Mouse (Mus musculus) adrenal gland, postnatal 36 days (tissue): ENCODE data around the gene Fstl4. TPM values are rescaled to one million over a fixed set of nuclear protein-coding genes. Genes with fewer than 3 reads are reported as not detected.
"Not testable (repeated sequence)": the region's sequence is repeated elsewhere in the genome, so short reads cannot be mapped to it uniquely, and the experiment has no call there.

Experiments
- DNase-seq, 2 experiments: peaks; one replicate each; pipeline ENCODE4 v3.0.0; 2021; ENCODE audit warnings: mixed read lengths in 1 of 2
- total RNA-seq, 2 experiments: library from RNA; stranded (reverse); gene quantifications; 2 replicates each; pipeline ENCODE4 v1.2.3; 2021

The Fstl4 gene
- total RNA-seq, 2 experiments from 2014 or later, result 0.79 to 1.1 TPM

GRCm38 (mm10) chr11:53087896-53088295 is 323.5 kb downstream of the Fstl4 start:
- not testable (repeated sequence) for DNase-seq

- no peak for DNase-seq
Measured at GRCm38 (mm10) chr11:53091596-53091995, 327.2 kb downstream of the Fstl4 start.

- DNase-seq, result no peak
Measured at GRCm38 (mm10) chr11:53096871-53097270, 332.4 kb downstream of the Fstl4 start.

- DNase-seq, result no peak
Measured at GRCm38 (mm10) chr11:53097331-53097730, 332.9 kb downstream of the Fstl4 start.

GRCm38 (mm10) chr11:53097870-53098269 is 333.4 kb downstream of the Fstl4 start:
- DNase-seq, result no peak

GRCm38 (mm10) chr11:53098780-53099198 is 334.4 kb downstream of the Fstl4 start:
- peak in 1 of 2 experiments; percentile 34 for DNase-seq

GRCm38 (mm10) chr11:53099322-53099721 is 334.9 kb downstream of the Fstl4 start:
- DNase-seq, result no peak

- no peak for DNase-seq
Measured at GRCm38 (mm10) chr11:53101732-53102131, 337.3 kb downstream of the Fstl4 start.

- DNase-seq, result no peak
Measured at GRCm38 (mm10) chr11:53103601-53104325, 339.3 kb downstream of the Fstl4 start.

GRCm38 (mm10) chr11:53107706-53108105 is 343.3 kb downstream of the Fstl4 start:
- DNase-seq, result peak in 1 of 2 experiments; percentile 13

- no peak for DNase-seq
Measured at GRCm38 (mm10) chr11:53108798-53109197, 344.4 kb downstream of the Fstl4 start.

- DNase-seq, result no peak
Measured at GRCm38 (mm10) chr11:53109701-53110467, 345.4 kb downstream of the Fstl4 start.

GRCm38 (mm10) chr11:53115711-53116110 is 351.3 kb downstream of the Fstl4 start:
- no peak for DNase-seq

- no peak for DNase-seq
Measured at GRCm38 (mm10) chr11:53116356-53116755, 351.9 kb downstream of the Fstl4 start.

GRCm38 (mm10) chr11:53118226-53118965 is 354.0 kb downstream of the Fstl4 start:
- DNase-seq, result no peak

GRCm38 (mm10) chr11:53119966-53120365 is 355.5 kb downstream of the Fstl4 start:
- no peak for DNase-seq

GRCm38 (mm10) chr11:53121208-53121607 is 356.8 kb downstream of the Fstl4 start:
- no peak for DNase-seq

GRCm38 (mm10) chr11:53124799-53125198 is 360.4 kb downstream of the Fstl4 start:
- DNase-seq, result no peak

- no peak for DNase-seq
Measured at GRCm38 (mm10) chr11:53126660-53127059, 362.2 kb downstream of the Fstl4 start.

- DNase-seq, result no peak
Measured at GRCm38 (mm10) chr11:53128661-53129060, 364.2 kb downstream of the Fstl4 start.

GRCm38 (mm10) chr11:53132406-53133035 is 368.1 kb downstream of the Fstl4 start:
- DNase-seq, result no peak

- DNase-seq, result no peak
Measured at GRCm38 (mm10) chr11:53136371-53136770, 371.9 kb downstream of the Fstl4 start.
